Mouse (Mus musculus) myocyte (in vitro differentiated cells): ENCODE measurements around the gene Maml1.

Experiments
- CEBPB ChIP-seq: IDR thresholded peaks from 2 replicates; pipeline ENCODE4 v1.6.1; 2011; ENCODE audit warnings: mild to moderate bottlenecking, moderate library complexity; ENCODE audit not compliant: poor library complexity, insufficient read depth, severe bottlenecking
- MAX ChIP-seq: IDR thresholded peaks from one replicate; pipeline ENCODE4 v1.6.1; 2011; ENCODE audit warnings: low read depth, mild to moderate bottlenecking, control low read depth
- MYOD1 ChIP-seq, 3 experiments: IDR thresholded peaks; one replicate each; pipeline ENCODE4 v1.6.1; 2011; ENCODE audit warnings: control low read depth in 2 of 3, low read depth in 2 of 3, mild to moderate bottlenecking in 2 of 3, moderate library complexity in 1 of 3; ENCODE audit not compliant: insufficient read length in 2 of 3, control insufficient read depth in 1 of 3
- POLR2A ChIP-seq: IDR thresholded peaks from one replicate; pipeline ENCODE4 v1.6.1; 2011; ENCODE audit warnings: low read depth, mild to moderate bottlenecking, control low read depth, moderate library complexity; ENCODE audit not compliant: insufficient read length
- TCF12 ChIP-seq: IDR thresholded peaks from one replicate; pipeline ENCODE4 v1.6.1; 2011; ENCODE audit warnings: mild to moderate bottlenecking, control low read depth; ENCODE audit not compliant: poor library complexity, insufficient read depth, severe bottlenecking
- USF1 ChIP-seq: IDR thresholded peaks from one replicate; pipeline ENCODE4 v1.6.1; 2011; ENCODE audit warnings: low read depth, mild to moderate bottlenecking, control low read depth, moderate library complexity

GRCm38 (mm10) chr11:50279005-50279404 is 13.1 kb downstream of the Maml1 start:
- no peak for TF ChIP-seq USF1
- no peak for TF ChIP-seq POLR2A
- TF ChIP-seq TCF12: no peak
- TF ChIP-seq MYOD1 (IDR thresholded peaks at IDR 0.05; ENCODE audit: control insufficient read depth in 1 of 3, insufficient read length in 2 of 3, low read depth in 2 of 3): no peak
- no peak for TF ChIP-seq MAX
- no peak for TF ChIP-seq CEBPB
